Mouse (Mus musculus) heart, adult 2 months (tissue): ENCODE measurements at regions not wholly inside any gene's neighbourhood (a gene's known extent, or its start where the extent isn't known, plus 50 kb on each side); places are given as distances from the start of the nearest gene placed in this dataset.

Experiments
- CTCF ChIP-seq: fragments of 200-600 bp; IDR thresholded peaks from 2 replicates; pipeline ENCODE4 v1.8.1; 2022; ENCODE audit warnings: antibody characterized with exemption, mild to moderate bottlenecking, moderate library complexity
- EP300 ChIP-seq: fragments of 200-500 bp; IDR thresholded peaks from 2 replicates; pipeline ENCODE4 v1.6.1; 2011; ENCODE audit warnings: low read depth, low read length, control low read depth; ENCODE audit not compliant: insufficient read depth
- POLR2A ChIP-seq: fragments of 200-500 bp; IDR thresholded peaks from 2 replicates; pipeline ENCODE4 v1.6.1; 2011; ENCODE audit warnings: mild to moderate bottlenecking, low read depth, low read length, control low read depth; ENCODE audit not compliant: insufficient read depth

GRCm38 (mm10) chr7:133304461-133304860, 180.3 kb upstream of the Ctbp2 start:
- TF ChIP-seq CTCF (no peak), POLR2A (no peak), EP300 (no peak)
